In the genomic region with DNA sequence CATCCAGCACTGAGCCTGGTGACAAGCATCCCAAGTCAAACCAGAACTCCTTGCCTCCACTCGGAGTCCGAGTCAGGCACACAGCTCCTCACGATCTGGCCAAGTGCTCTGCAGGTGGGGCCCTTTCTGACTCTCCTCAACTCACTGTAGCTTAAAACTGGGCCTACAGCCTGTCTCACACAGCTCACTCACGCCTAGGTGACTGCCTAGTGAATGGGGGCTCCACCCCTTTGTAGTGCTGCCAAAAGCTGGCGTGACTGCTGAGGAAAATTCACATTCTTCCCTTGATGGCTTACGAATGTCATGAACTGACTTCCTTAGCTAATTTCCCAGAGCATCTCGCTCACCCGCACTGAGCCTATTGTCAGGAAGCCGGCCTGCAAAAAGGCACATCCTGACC, we compare ENCODE assay signal across 7 mouse cellular contexts. TPM values are rescaled to one million over a fixed set of nuclear protein-coding genes. Genes with fewer than 3 reads are reported as not detected.
DNase-seq lines count a peak whose midpoint lies in the region; ATAC-seq and TF ChIP-seq lines count a peak whose summit lies in the region.

No protein-coding gene starts in this region.

- no peak for TF ChIP-seq CTCF in lung, postnatal 0 days (IDR thresholded peaks at IDR 0.05)

- no peaks in the 10 kb centered on the region for H3K27me3 ChIP-seq in forebrain, embryonic 13.5 days
- no peaks in the 10 kb centered on the region for H3K27me3 ChIP-seq in hindbrain, embryonic 16.5 days (replicated peaks; ENCODE audit: control insufficient read depth, insufficient read depth, low read length)
- no peaks in the 10 kb centered on the region for H3K27me3 ChIP-seq in lung, postnatal 0 days (replicated peaks; ENCODE audit: insufficient read depth, low read length)

- no peak overlapping the region for H3K4me2 ChIP-seq in forebrain, embryonic 13.5 days
- H3K4me2 ChIP-seq in hindbrain, embryonic 16.5 days (ENCODE audit: low read length): no peak overlapping the region
- H3K4me2 ChIP-seq in lung, postnatal 0 days (replicated peaks; ENCODE audit: low read depth, low read length): no peak overlapping the region

- peak; percentile 32 for DNase-seq in urinary bladder, postnatal 25 days (ENCODE audit: low spot score)
- no peak for DNase-seq in urinary bladder, adult 2 months (ENCODE audit: low spot score)
- DNase-seq in lung, postnatal 0 days (ENCODE audit: low spot score): peak; percentile 79
- DNase-seq in right cerebral cortex, postnatal 25 days: no peak

- peak; percentile 37; the same call in 1 of the 2 replicates for ATAC-seq in forebrain, embryonic 13.5 days
- ATAC-seq in hindbrain, embryonic 16.5 days: peak; percentile 83
- peak; percentile 83 for ATAC-seq in lung, postnatal 0 days
- no peak for ATAC-seq in inflammation-experienced regulatory T-cells, adult 6 months

- no peak for TF ChIP-seq EP300 in lung, postnatal 0 days (IDR thresholded peaks at IDR 0.05)

- peaks cover 37% of the 10 kb centered on the region for H3K4me1 ChIP-seq in forebrain, embryonic 13.5 days
- peaks cover 15% of the 10 kb centered on the region for H3K4me1 ChIP-seq in hindbrain, embryonic 16.5 days (ENCODE audit: control insufficient read depth, insufficient read depth, low read depth, low read length)
- H3K4me1 ChIP-seq in lung, postnatal 0 days (ENCODE audit: insufficient read depth, low read depth, low read length): peaks cover 23% of the 10 kb centered on the region

- H3K9ac ChIP-seq in forebrain, embryonic 13.5 days: peak overlapping the region; percentile 43
- H3K9ac ChIP-seq in hindbrain, embryonic 16.5 days (ENCODE audit: low read depth, low read length): peak overlapping the region; percentile 35; the same call in 1 of the 2 replicates
- H3K9ac ChIP-seq in lung, postnatal 0 days (replicated peaks; ENCODE audit: low read depth): no peak overlapping the region

- WGBS in forebrain, embryonic 13.5 days: 31% methylated on average over 9 of the region's 9 CpGs
- 25% methylated on average over 9 of the region's 9 CpGs for WGBS in hindbrain, embryonic 16.5 days
- 11% methylated on average over 9 of the region's 9 CpGs for WGBS in lung, postnatal 0 days

- H3K36me3 ChIP-seq in forebrain, embryonic 13.5 days (ENCODE audit: poor library complexity, severe bottlenecking): peaks cover 9% of the 10 kb centered on the region
- no peaks in the 10 kb centered on the region for H3K36me3 ChIP-seq in hindbrain, embryonic 16.5 days (ENCODE audit: control insufficient read depth, insufficient read depth, low read length)
- no peaks in the 10 kb centered on the region for H3K36me3 ChIP-seq in lung, postnatal 0 days (ENCODE audit: insufficient read depth, low read length)

- H3K9me3 ChIP-seq in forebrain, embryonic 13.5 days (replicated peaks): 0 out of 2 replicates have a peak, but pooled peaks cover 8% of the 10 kb centered on the region
- H3K9me3 ChIP-seq in hindbrain, embryonic 16.5 days (ENCODE audit: control insufficient read depth, low read length): no peaks in the 10 kb centered on the region
- no peaks in the 10 kb centered on the region for H3K9me3 ChIP-seq in lung, postnatal 0 days (ENCODE audit: low read length)

- peak overlapping the region; percentile 57 for H3K27ac ChIP-seq in forebrain, embryonic 13.5 days
- peak overlapping the region; percentile 69 for H3K27ac ChIP-seq in hindbrain, embryonic 16.5 days (ENCODE audit: low read depth, low read length)
- H3K27ac ChIP-seq in lung, postnatal 0 days (ENCODE audit: low read length): peak overlapping the region; percentile 66; the same call in 1 of the 2 replicates

- no peak overlapping the region for H3K4me3 ChIP-seq in forebrain, embryonic 13.5 days
- no peak overlapping the region for H3K4me3 ChIP-seq in hindbrain, embryonic 16.5 days (ENCODE audit: low read length)
- no peak overlapping the region for H3K4me3 ChIP-seq in lung, postnatal 0 days (ENCODE audit: low read depth, low read length)

RNA-seq across cellular contexts. Expression of a gene that starts 15.4 kb away (rescaled TPM):
- not detected in 2 replicates for polyA plus RNA-seq in urinary bladder, adult 2 months (2012; rRNA removed)
- not detected in 2 replicates for polyA plus RNA-seq in forebrain, embryonic 13.5 days (2015; fragmentation: Nextera tagmentation; extraction: Ambion mirVana)
- not detected in 2 replicates for polyA plus RNA-seq in hindbrain, embryonic 16.5 days (2015; fragmentation: Nextera tagmentation; extraction: Ambion mirVana)
- polyA plus RNA-seq in lung, postnatal 0 days (2015; fragmentation: Nextera tagmentation; extraction: Ambion mirVana): not detected in 2 replicates
- not detected for polyA plus RNA-seq in inflammation-experienced regulatory T-cells, adult 6 months (2017; shearing (Covaris generic))

RNA-seq across cellular contexts. Expression of a gene that starts 27.7 kb away (rescaled TPM):
- 35.2 and 35.9 TPM in 2 replicates for polyA plus RNA-seq in urinary bladder, adult 2 months (2012; rRNA removed)
- 7.8 and 8.3 TPM in 2 replicates for polyA plus RNA-seq in forebrain, embryonic 13.5 days (2015; fragmentation: Nextera tagmentation; extraction: Ambion mirVana)
- 5.9 and 7.8 TPM in 2 replicates for polyA plus RNA-seq in hindbrain, embryonic 16.5 days (2015; fragmentation: Nextera tagmentation; extraction: Ambion mirVana)
- 24.2 and 27.5 TPM in 2 replicates for polyA plus RNA-seq in lung, postnatal 0 days (2015; fragmentation: Nextera tagmentation; extraction: Ambion mirVana)
- 10 to 100 TPM; 13.0 to 23.0 (median 20.1) TPM for polyA plus RNA-seq in inflammation-experienced regulatory T-cells, adult 6 months (2017; shearing (Covaris generic))

Comparison
In these comparisons a context has a peak if more than half of its experiments do, and no peak if none do; other contexts are left out.
1. DNase-seq: peak in urinary bladder, postnatal 25 days (single experiment) and lung, postnatal 0 days (single experiment); none in urinary bladder, adult 2 months (single experiment) and right cerebral cortex, postnatal 25 days (single experiment).
2. Peak in every context shown above with its lines, with median percentiles within 50 percentile points of each other: H3K27ac ChIP-seq.